Mouse (Mus musculus): ENCODE data around the gene Tmem52. TPM values are rescaled to one million over a fixed set of nuclear protein-coding genes. Genes with fewer than 3 reads are reported as not detected.

Gene Tmem52
- polyA plus RNA-seq, 1 experiment from 2014 or later, result not detected

DNA sequence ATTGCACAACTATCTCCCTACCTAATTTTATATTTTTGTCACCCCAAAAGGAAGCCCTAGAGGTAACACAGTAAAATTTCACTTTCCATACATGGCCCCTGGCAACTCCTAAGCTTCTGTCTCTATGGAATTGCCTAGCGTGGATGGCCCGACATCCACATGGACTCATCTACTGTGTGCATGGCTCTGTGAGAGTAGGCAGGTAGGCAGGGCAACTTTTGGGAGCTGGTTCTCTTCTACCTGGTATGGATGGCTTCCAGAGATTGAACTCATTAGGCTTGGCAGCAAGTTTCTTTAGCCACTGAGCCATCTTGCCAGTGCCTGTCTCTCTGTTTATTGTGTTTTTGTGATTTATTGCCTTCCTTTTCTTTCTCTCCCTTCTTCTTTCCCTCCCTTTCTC is 45.9 kb downstream of the Tmem52 start:
- ATAC-seq, result no peak
- whole genome bisulfite sequencing, result 95% methylated on average over 2 of the region's 2 CpGs
- Histone ChIP-seq H3K4me3 (ENCODE audit: low read depth, low read length) (no peak overlapping the region), H3K4me2 (ENCODE audit: low read length) (no peak overlapping the region), H3K27me3 (replicated peaks; ENCODE audit: control insufficient read depth, insufficient read depth, low read length) (no peaks in the 10 kb centered on the region), H3K36me3 (ENCODE audit: control insufficient read depth, insufficient read depth, low read length) (peaks cover 8% of the 10 kb centered on the region), H3K4me1 (ENCODE audit: control insufficient read depth, insufficient read depth, low read length) (no peaks in the 10 kb centered on the region; the same call in 1 of the 2 replicates), H3K9ac (ENCODE audit: low read length) (no peak overlapping the region), H3K9me3 (replicated peaks; ENCODE audit: control insufficient read depth, low read length) (no peaks in the 10 kb centered on the region), H3K27ac (ENCODE audit: low read depth, low read length) (no peak overlapping the region)
- no peak for DNase-seq (ENCODE audit: low spot score)

DNA sequence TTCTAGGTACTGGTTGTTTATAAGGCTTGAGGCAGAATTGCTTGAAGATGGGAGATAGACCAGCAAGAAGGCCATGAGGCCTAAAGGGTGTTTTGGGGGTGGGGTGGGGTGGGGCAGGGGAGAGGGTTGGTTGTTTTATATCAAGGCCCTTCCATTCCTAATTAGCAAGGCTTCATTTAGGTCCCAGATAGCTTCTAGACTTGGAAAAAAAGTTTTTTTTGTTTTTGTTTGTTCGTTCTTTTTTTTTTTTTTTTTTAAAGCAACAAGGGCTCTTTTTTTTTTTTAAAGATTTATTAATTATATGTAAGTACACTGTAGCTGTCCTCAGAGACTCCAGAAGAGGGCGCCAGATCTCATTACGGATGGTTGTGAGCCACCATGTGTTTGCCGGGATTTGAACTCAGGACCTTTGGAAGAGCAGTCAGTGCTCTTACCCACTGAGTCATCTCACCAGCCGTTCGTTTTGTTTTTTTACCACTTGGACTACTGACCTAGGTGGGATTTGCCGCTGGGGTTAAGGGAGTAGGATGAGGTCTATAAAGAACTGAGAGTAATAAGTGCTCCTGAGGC is 49.1 kb downstream of the Tmem52 start:
- Histone ChIP-seq H3K4me2 (ENCODE audit: low read length) (no peak overlapping the region), H3K27me3 (replicated peaks; ENCODE audit: control insufficient read depth, insufficient read depth, low read length) (no peaks in the 10 kb centered on the region), H3K36me3 (ENCODE audit: control insufficient read depth, insufficient read depth, low read length) (peaks cover 15% of the 10 kb centered on the region), H3K9ac (ENCODE audit: low read length) (no peak overlapping the region), H3K27ac (ENCODE audit: low read depth, low read length) (no peak overlapping the region), H3K9me3 (replicated peaks; ENCODE audit: control insufficient read depth, low read length) (no peaks in the 10 kb centered on the region), H3K4me1 (ENCODE audit: control insufficient read depth, insufficient read depth, low read length) (no peaks in the 10 kb centered on the region), H3K4me3 (ENCODE audit: low read depth, low read length) (no peak overlapping the region)
- 90% methylated on average over 7 of the region's 7 CpGs for WGBS
- ATAC-seq, result no peak
- no peak for DNase-seq (ENCODE audit: low spot score)

Other genes starting within 250 kb of the Tmem52 start
- 16.2 and 17.1 TPM in 2 replicates for gene Ski, start 246.5 kb upstream of the Tmem52 start, polyA plus RNA-seq (2014; fragmentation: Nextera tagmentation; extraction: Ambion mirVana)
- gene Faap20, start 219.3 kb upstream of the Tmem52 start, polyA plus RNA-seq (2014; fragmentation: Nextera tagmentation; extraction: Ambion mirVana), result 81.2 and 87.4 TPM in 2 replicates
- gene Prkcz, start 107.8 kb upstream of the Tmem52 start, polyA plus RNA-seq (2014; fragmentation: Nextera tagmentation; extraction: Ambion mirVana), result 45.4 and 52.5 TPM in 2 replicates
- gene Gabrd, start 71.0 kb upstream of the Tmem52 start, polyA plus RNA-seq (2014; fragmentation: Nextera tagmentation; extraction: Ambion mirVana), result 1.2 and 1.7 TPM in 2 replicates
- gene Cfap74, start 59.9 kb upstream of the Tmem52 start, polyA plus RNA-seq (2014; fragmentation: Nextera tagmentation; extraction: Ambion mirVana), result 3.9 and 4.5 TPM in 2 replicates
- 1,105 and 1,139 TPM in 2 replicates for gene Gnb1, start 22.2 kb downstream of the Tmem52 start, polyA plus RNA-seq (2014; fragmentation: Nextera tagmentation; extraction: Ambion mirVana)
- 106 and 120 TPM in 2 replicates for gene Nadk, start 93.3 kb downstream of the Tmem52 start, polyA plus RNA-seq (2014; fragmentation: Nextera tagmentation; extraction: Ambion mirVana)
- 10.9 and 12.1 TPM in 2 replicates for gene Slc35e2, start 132.3 kb downstream of the Tmem52 start, polyA plus RNA-seq (2014; fragmentation: Nextera tagmentation; extraction: Ambion mirVana)
- 39.9 and 42.8 TPM in 2 replicates for gene Cdk11b, start 155.7 kb downstream of the Tmem52 start, polyA plus RNA-seq (2014; fragmentation: Nextera tagmentation; extraction: Ambion mirVana)
- not detected in 2 replicates for gene Gm10563, start 176.3 kb downstream of the Tmem52 start, polyA plus RNA-seq (2014; fragmentation: Nextera tagmentation; extraction: Ambion mirVana)
- gene Mmp23, start 184.3 kb downstream of the Tmem52 start, polyA plus RNA-seq (2014; fragmentation: Nextera tagmentation; extraction: Ambion mirVana), result 0.97 and 2.1 TPM in 2 replicates
- 25.2 and 34.5 TPM in 2 replicates for gene Mib2, start 200.1 kb downstream of the Tmem52 start, polyA plus RNA-seq (2014; fragmentation: Nextera tagmentation; extraction: Ambion mirVana)
- 3.2 and 3.8 TPM in 2 replicates for gene Fndc10, start 225.2 kb downstream of the Tmem52 start, polyA plus RNA-seq (2014; fragmentation: Nextera tagmentation; extraction: Ambion mirVana)
- 153 and 179 TPM in 2 replicates for gene Ssu72, start 235.7 kb downstream of the Tmem52 start, polyA plus RNA-seq (2014; fragmentation: Nextera tagmentation; extraction: Ambion mirVana)